Mouse (Mus musculus): Measurements from ENCODE around the gene Atp11c.
A peak's percentile ranks its signal among the peaks of the same experiment; 100 is the strongest.

Atp11c gene

GRCm38 (mm10) chrX:60381711-60382110 is 210.8 kb downstream of the Atp11c start:
- DNase-seq = no peak

GRCm38 (mm10) chrX:60380386-60380785 is 212.1 kb downstream of the Atp11c start:
- no peak for DNase-seq

DNA sequence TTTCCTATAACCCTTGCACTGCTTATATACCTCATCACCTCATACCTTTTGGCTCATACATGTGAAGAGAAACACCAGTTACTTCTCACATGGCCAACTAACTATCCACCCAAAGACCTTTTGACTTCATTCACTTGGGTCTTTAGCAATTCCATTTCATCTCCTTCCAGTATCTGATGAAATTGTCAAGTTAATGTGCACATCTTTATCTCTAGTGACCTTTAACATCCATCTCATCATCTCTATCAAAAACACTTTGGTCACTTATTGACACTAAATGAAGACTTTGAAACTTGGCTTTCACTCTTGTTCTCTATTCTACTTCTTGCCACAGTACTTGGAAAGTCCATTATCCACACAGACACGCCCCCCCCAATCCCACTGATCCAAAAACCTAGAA is 243.8 kb downstream of the Atp11c start:
- no peak for DNase-seq

DNA sequence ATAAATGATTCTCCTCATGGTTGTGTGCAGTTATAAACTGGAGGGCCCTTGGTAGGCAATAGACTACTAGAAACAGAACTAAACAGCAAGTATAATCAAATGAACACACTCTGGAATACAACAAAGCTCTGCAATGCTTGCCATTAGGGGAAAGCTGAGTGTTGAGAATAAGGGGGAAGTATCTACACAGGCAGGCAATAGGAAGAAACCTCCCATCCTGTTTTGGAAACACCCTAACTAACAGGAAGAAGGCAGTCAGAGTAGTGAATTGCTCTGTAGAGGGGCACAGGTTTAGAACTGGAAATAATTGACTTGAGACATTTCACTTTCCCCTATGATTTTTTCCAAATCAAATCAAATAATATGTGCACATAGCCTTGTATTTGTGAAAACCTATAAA is 247.1 kb downstream of the Atp11c start:
- DNase-seq = no peak

DNA sequence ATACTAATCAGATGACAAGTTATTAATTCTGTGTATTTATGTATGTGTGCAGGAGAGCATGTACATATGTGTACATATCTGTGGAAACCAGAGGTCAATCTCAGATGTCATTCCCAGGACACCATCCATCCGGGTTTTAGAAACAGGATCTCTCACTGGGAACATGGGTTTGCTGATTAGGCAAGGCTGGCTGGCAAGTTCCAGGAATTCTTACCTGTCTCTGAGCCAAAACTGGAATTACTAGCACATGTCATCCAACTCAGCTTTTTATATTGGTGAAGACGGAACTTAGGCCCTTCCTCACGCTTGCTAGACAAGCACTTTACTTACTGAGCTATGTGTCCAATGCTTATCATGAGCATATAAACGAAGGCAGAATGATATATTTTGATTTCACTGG is 247.5 kb downstream of the Atp11c start:
- no peak for DNase-seq

- no peak for DNase-seq
These were observed 262.8 kb downstream of the Atp11c start for GRCm38 (mm10) chrX:60329735-60330134.

- no peak for DNase-seq
These were observed 271.2 kb downstream of the Atp11c start for GRCm38 (mm10) chrX:60321321-60321720.

DNA sequence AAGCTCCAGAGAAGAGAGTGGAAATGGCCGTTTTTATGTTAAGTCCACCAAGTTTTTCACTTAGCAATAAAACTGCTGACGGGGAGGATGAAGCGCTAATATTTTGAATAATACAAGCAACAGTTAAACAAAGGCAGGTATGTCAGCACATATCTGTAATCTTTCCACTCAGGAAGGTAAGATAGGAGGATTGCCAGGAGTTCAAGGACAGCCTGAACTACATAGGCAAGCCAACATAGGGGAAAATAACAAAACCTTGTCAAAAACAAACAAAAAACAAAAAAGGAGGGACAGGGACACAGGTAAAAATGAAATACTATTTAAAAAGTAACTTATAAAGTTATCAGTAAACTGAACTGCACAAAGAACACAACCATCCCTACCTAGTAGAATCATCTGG is 274.8 kb downstream of the Atp11c start:
- DNase-seq = no peak

DNA sequence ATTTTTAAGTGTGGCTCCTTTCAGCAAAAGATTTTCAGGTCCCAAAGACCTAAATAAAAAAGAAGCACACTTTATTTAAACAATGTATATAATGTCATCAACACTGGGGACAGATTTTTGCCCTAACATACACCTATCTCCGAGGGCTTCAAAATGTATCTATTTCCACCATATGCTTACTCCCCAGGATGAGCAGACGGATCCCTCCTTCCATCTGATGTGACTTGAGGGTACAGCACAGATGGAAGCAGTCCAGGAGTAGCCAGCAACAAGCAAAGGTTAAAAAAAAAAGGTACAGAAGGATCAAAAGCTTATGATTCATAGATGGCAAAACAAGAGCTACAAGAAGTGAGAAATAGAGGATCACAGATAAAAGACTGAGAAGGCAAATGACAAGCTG is 300.2 kb downstream of the Atp11c start:
- no peak for DNase-seq

DNA sequence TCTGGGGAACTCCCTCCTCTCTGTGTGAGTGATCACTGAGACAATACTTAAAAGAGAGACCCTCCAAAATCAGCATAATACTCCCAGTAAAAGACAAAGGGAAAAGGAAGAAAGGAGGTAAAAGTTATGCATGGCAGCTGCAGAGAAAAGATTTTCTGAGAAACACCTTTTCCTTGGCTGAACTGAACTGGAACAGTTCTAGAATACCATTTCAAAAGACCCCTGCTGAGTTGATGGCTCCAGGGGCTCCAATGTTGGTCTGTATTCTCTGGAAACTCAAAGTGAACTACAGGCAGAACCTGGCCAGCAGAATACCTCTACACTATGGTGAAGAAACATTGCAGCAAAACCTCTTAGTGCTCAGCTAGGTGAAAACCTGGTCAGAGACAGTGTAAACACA is 337.2 kb downstream of the Atp11c start:
- DNase-seq = no peak

DNA sequence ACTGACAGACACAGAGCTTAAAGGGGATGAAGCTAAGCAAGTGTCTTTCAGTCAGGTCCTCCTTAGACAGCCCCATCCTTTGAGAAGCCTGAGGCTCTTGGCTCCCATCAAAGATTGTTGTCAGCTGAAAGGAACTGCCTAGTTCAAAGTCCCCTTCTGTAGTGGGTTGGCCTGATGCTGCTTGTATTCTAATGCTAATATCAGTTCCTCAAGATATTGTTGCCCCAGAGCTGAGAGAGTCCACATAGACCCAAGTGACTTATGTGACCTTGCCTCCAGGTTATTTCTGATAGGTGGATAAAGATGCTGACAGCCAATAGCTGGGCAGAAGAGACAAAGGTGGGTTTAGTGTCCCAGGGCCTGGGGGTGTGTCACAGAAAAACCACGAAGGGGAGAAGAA is 404.8 kb downstream of the Atp11c start:
- no peak for DNase-seq

DNA sequence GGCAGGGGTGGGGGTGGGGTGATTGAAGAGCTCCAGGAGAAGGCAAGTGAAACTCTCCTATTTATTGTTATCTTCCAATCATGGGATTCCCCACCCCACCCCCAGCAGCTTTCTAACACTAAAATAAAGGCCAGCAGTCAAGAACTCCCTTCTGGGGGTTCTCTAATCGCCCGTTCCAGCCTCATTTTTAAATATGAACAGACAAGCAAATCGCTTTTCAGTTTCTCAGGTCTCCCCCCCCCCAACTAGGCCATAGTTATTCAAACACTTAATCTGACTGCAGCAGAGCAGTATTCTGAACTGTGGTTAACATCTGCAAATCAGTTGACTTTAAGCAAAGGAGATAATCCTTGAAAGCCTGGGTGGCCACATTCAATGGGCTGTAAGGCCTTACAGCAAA is 409.9 kb downstream of the Atp11c start:
- DNase-seq = no peak

DNA sequence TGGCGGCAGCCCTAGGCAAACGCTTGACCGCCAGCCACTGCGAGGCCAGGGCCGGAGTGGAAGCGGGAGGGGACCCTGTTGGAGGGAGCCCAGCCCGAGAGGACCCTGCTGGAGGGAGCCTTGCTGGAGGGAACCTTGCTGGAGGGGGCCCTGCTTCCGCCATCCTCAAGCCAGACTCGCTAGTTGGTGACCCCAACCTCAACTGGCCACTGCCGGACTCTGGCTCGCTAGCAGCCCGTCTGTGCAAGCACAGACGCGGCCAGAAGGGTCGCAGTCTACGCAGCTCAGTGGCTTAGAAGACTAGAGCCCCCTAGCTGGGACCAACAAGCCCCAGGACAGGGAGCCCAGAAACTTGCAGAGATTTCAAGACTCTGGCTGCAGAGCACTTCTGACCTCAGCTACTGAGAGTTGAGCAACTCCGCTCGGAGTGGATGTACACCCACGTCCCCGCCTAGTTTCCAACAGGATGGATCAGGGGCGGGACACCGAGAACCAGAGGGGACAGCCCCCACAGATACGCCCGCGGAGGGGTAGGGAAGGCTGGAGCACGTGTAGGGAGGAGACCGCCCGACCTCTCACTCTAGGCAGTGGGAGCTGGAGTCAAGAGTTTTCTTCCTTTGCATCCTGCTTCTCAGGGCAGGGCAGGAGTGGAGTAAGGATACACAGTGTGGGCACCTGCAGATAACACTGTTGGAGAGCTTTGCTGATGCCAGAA is 413.6 kb downstream of the Atp11c start, which contains the start of gene Mcf2:
TSS of gene Mcf2 (minus strand) at position 346 of the 715 bp plus-strand sequence.
- DNase-seq = peak; percentile 7

DNA sequence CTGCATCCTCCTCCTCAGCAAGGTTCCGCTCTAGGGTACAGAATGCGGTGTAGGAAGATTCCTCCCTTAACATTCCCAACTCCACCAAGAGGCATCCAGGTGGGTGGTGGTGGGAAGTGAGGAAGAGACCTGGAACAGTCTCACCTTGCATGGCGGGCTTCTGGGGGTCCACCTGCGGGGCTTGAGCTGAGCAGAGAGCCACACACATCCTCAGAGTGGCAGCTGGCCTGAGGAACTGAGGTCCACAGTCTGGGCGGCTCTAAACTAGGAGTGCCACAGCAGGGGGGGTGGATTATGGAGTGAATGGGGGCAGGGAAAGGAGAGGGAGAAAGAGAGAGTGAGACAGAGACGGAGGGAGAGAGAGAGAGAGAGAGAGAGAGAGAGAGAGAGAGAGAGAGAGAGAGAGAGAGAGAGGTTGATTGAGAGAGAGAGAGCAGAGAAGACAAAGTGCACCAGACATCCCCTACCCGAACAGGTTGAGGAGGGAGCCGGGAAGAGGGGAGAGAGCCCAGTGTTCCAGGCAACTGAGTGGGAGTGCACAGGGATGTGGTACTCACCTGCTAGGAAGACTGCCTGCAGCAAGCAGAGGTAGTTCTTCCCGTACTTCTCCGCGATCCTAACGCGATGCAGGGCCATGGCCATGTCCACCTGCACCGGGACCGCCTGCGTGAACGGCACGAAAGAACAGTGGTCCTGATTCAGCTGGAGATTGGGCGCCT is 414.3 kb downstream of the Atp11c start:
- peak; percentile 5 for DNase-seq
